Mouse (Mus musculus): ENCODE measurements at regions not wholly inside any gene's neighbourhood (a gene's known extent, or its start where the extent isn't known, plus 50 kb on each side); places are given as distances from the start of the nearest gene placed in this dataset.

GRCm38 (mm10) chr3:147273446-147273845 is 421.3 kb downstream of the Ttll7 start:
- no peak overlapping the region for H3K4me3 ChIP-seq (ENCODE audit: control insufficient read depth in 1 of 2, insufficient read depth in 1 of 2, low read depth in 1 of 2, low read length in 2 of 2)
- no peaks in the 10 kb centered on the region for H3K36me3 ChIP-seq (ENCODE audit: control insufficient read depth, insufficient read depth, low read length)
- no peak overlapping the region for H3K9ac ChIP-seq (ENCODE audit: low read length)
- H3K4me1 ChIP-seq (ENCODE audit: control insufficient read depth in 2 of 2, insufficient read depth in 2 of 2, low read length in 2 of 2): peaks cover 0 to 3% of the 10 kb centered on the region in 2 experiments; a peak in 3 of 4 replicates
- 25% methylated on average over 3 of the region's 3 CpGs for WGBS
- no peaks in the 10 kb centered on the region for H3K9me3 ChIP-seq (ENCODE audit: control insufficient read depth, low read length)
- no peak; the same call in 1 of the 2 replicates for ATAC-seq (ENCODE audit: insufficient number of reproducible peaks, insufficient read depth, low FRiP score, low read depth)
- H3K27me3 ChIP-seq (ENCODE audit: control insufficient read depth, insufficient read depth, low read length): no peaks in the 10 kb centered on the region
- no peak overlapping the region for H3K4me2 ChIP-seq (ENCODE audit: low read length)
- H3K27ac ChIP-seq (replicated peaks in 1 of 2; ENCODE audit: control insufficient read depth in 1 of 2, insufficient read depth in 1 of 2, low read depth in 2 of 2, low read length in 2 of 2): no peak overlapping the region

- no peak overlapping the region for H3K27ac ChIP-seq (replicated peaks in 1 of 2; ENCODE audit: control insufficient read depth in 1 of 2, insufficient read depth in 1 of 2, low read depth in 2 of 2, low read length in 2 of 2)
- H3K9ac ChIP-seq (ENCODE audit: low read length): no peak overlapping the region
- no peak overlapping the region for H3K4me3 ChIP-seq (ENCODE audit: control insufficient read depth in 1 of 2, insufficient read depth in 1 of 2, low read depth in 1 of 2, low read length in 2 of 2)
- H3K9me3 ChIP-seq (ENCODE audit: control insufficient read depth, low read length): no peaks in the 10 kb centered on the region
- no peaks in the 10 kb centered on the region for H3K36me3 ChIP-seq (ENCODE audit: control insufficient read depth, insufficient read depth, low read length)
- H3K4me2 ChIP-seq (ENCODE audit: low read length): no peak overlapping the region
- no peaks in the 10 kb centered on the region for H3K27me3 ChIP-seq (ENCODE audit: control insufficient read depth, insufficient read depth, low read length)
- H3K4me1 ChIP-seq (ENCODE audit: control insufficient read depth in 2 of 2, insufficient read depth in 2 of 2, low read length in 2 of 2): peaks cover 4 to 5% of the 10 kb centered on the region in 2 experiments; a peak in 3 of 4 replicates
- ATAC-seq (ENCODE audit: insufficient number of reproducible peaks, insufficient read depth, low FRiP score, low read depth): no peak
These were observed 426.4 kb downstream of the Ttll7 start for GRCm38 (mm10) chr3:147278602-147279001.

DNA sequence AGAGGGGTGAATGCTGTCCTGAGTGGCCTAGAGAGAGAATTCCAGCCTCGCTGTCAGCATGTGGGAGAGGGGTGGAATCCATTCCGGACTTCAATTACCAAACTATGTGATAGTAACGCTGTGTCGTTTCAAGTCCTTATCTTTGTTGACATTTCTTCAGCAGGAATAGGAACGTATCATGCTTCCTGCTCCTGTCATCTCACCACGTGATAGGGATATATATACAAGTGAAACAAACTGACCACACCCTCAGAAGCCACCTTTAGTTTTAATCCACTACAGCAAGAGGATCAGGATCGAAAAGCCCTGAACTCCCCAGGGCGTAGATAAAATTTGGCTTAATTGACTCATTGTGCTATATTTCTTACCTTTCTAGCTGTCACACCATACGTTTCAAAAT is 431.6 kb downstream of the Ttll7 start:
- H3K4me3 ChIP-seq (ENCODE audit: control insufficient read depth in 1 of 2, insufficient read depth in 1 of 2, low read depth in 1 of 2, low read length in 2 of 2): no peak overlapping the region
- ATAC-seq (ENCODE audit: insufficient number of reproducible peaks, insufficient read depth, low FRiP score, low read depth): no peak
- H3K9me3 ChIP-seq (ENCODE audit: control insufficient read depth, low read length): no peaks in the 10 kb centered on the region
- WGBS: 34% methylated on average over 9 of the region's 9 CpGs
- no peak overlapping the region for H3K9ac ChIP-seq (ENCODE audit: low read length)
- H3K36me3 ChIP-seq (ENCODE audit: control insufficient read depth, insufficient read depth, low read length): no peaks in the 10 kb centered on the region
- H3K27ac ChIP-seq (replicated peaks in 1 of 2; ENCODE audit: control insufficient read depth in 1 of 2, insufficient read depth in 1 of 2, low read depth in 2 of 2, low read length in 2 of 2): no peak overlapping the region
- H3K4me2 ChIP-seq (ENCODE audit: low read length): no peak overlapping the region
- H3K4me1 ChIP-seq (ENCODE audit: control insufficient read depth in 2 of 2, insufficient read depth in 2 of 2, low read length in 2 of 2): peaks cover 21 to 33% of the 10 kb centered on the region in 2 experiments
- H3K27me3 ChIP-seq (ENCODE audit: control insufficient read depth, insufficient read depth, low read length): no peaks in the 10 kb centered on the region

DNA sequence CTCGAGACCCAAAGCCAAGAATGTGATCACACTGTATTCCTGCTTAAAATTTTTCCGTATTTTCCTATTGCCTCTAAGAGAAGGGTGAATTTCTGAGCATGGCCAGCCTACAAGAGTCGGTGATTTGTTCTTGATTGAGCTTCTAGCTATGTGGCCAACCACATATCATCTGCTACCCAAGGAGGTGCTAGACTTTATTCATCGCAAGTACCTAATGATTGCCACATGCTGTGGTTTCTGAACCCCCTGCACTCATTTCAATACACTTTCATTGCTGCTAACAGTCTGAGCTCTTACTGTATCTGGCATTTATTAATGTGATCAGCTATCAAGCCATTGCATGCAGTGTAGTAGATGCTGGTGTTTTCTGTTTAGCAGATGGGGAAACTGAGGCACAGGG is 432.2 kb downstream of the Ttll7 start:
- Histone ChIP-seq H3K4me3 (ENCODE audit: control insufficient read depth in 1 of 2, insufficient read depth in 1 of 2, low read depth in 1 of 2, low read length in 2 of 2) (no peak overlapping the region), H3K27me3 (ENCODE audit: control insufficient read depth, insufficient read depth, low read length) (no peaks in the 10 kb centered on the region), H3K4me1 (ENCODE audit: control insufficient read depth in 2 of 2, insufficient read depth in 2 of 2, low read length in 2 of 2) (peaks cover 21 to 33% of the 10 kb centered on the region in 2 experiments), H3K36me3 (ENCODE audit: control insufficient read depth, insufficient read depth, low read length) (no peaks in the 10 kb centered on the region), H3K4me2 (ENCODE audit: low read length) (no peak overlapping the region), H3K27ac (replicated peaks in 1 of 2; ENCODE audit: control insufficient read depth in 1 of 2, insufficient read depth in 1 of 2, low read depth in 2 of 2, low read length in 2 of 2) (no peak overlapping the region), H3K9ac (ENCODE audit: low read length) (no peak overlapping the region), H3K9me3 (ENCODE audit: control insufficient read depth, low read length) (no peaks in the 10 kb centered on the region)
- WGBS: 89% methylated on average over 4 of the region's 4 CpGs
- ATAC-seq (ENCODE audit: insufficient number of reproducible peaks, insufficient read depth, low FRiP score, low read depth): no peak

- no peak overlapping the region for H3K27ac ChIP-seq (replicated peaks in 1 of 2; ENCODE audit: control insufficient read depth in 1 of 2, insufficient read depth in 1 of 2, low read depth in 2 of 2, low read length in 2 of 2)
- peaks cover 21 to 33% of the 10 kb centered on the region in 2 experiments for H3K4me1 ChIP-seq (ENCODE audit: control insufficient read depth in 2 of 2, insufficient read depth in 2 of 2, low read length in 2 of 2)
- no peak overlapping the region for H3K4me2 ChIP-seq (ENCODE audit: low read length)
- ATAC-seq (ENCODE audit: insufficient number of reproducible peaks, insufficient read depth, low FRiP score, low read depth): no peak
- H3K36me3 ChIP-seq (ENCODE audit: control insufficient read depth, insufficient read depth, low read length): no peaks in the 10 kb centered on the region
- no peak overlapping the region for H3K9ac ChIP-seq (ENCODE audit: low read length)
- no peaks in the 10 kb centered on the region for H3K9me3 ChIP-seq (ENCODE audit: control insufficient read depth, low read length)
- no peak overlapping the region for H3K4me3 ChIP-seq (ENCODE audit: control insufficient read depth in 1 of 2, insufficient read depth in 1 of 2, low read depth in 1 of 2, low read length in 2 of 2)
- H3K27me3 ChIP-seq (ENCODE audit: control insufficient read depth, insufficient read depth, low read length): no peaks in the 10 kb centered on the region
- 76% methylated on average over 5 of the region's 5 CpGs for WGBS
These were observed 433.3 kb downstream of the Ttll7 start for GRCm38 (mm10) chr3:147285496-147285895.

- 25% methylated on average over 8 of the region's 8 CpGs for WGBS
- peak; percentile 83 for ATAC-seq (ENCODE audit: insufficient number of reproducible peaks, insufficient read depth, low FRiP score, low read depth)
- no peaks in the 10 kb centered on the region for H3K36me3 ChIP-seq (ENCODE audit: control insufficient read depth, insufficient read depth, low read length)
These were observed 435.3 kb downstream of the Ttll7 start for GRCm38 (mm10) chr3:147287503-147287902.

GRCm38 (mm10) chr3:147291696-147292327 is 439.6 kb downstream of the Ttll7 start:
- Histone ChIP-seq H3K4me1 (ENCODE audit: control insufficient read depth in 2 of 2, insufficient read depth in 2 of 2, low read length in 2 of 2) (peaks cover 9 to 14% of the 10 kb centered on the region in 2 experiments), H3K4me2 (ENCODE audit: low read length) (no peak overlapping the region), H3K36me3 (ENCODE audit: control insufficient read depth, insufficient read depth, low read length) (no peaks in the 10 kb centered on the region), H3K27me3 (ENCODE audit: control insufficient read depth, insufficient read depth, low read length) (no peaks in the 10 kb centered on the region), H3K9ac (ENCODE audit: low read length) (no peak overlapping the region), H3K27ac (replicated peaks in 1 of 2; ENCODE audit: control insufficient read depth in 1 of 2, insufficient read depth in 1 of 2, low read depth in 2 of 2, low read length in 2 of 2) (no peak overlapping the region), H3K9me3 (ENCODE audit: control insufficient read depth, low read length) (no peaks in the 10 kb centered on the region), H3K4me3 (ENCODE audit: control insufficient read depth in 1 of 2, insufficient read depth in 1 of 2, low read depth in 1 of 2, low read length in 2 of 2) (no peak overlapping the region)
- no peak for ATAC-seq (ENCODE audit: insufficient number of reproducible peaks, insufficient read depth, low FRiP score, low read depth)
- 93% methylated on average over 10 of the region's 10 CpGs for WGBS

More at GRCm38 (mm10) chr3:147287503-147287902, 435.3 kb downstream of the Ttll7 start:
- peak overlapping the region; percentile 4 to 25; a peak in 2 of 4 replicates for H3K27ac ChIP-seq (replicated peaks in 1 of 2; ENCODE audit: control insufficient read depth in 1 of 2, insufficient read depth in 1 of 2, low read depth in 2 of 2, low read length in 2 of 2)
- no peak overlapping the region; a peak in 1 of 4 replicates for H3K4me3 ChIP-seq (ENCODE audit: control insufficient read depth in 1 of 2, insufficient read depth in 1 of 2, low read depth in 1 of 2, low read length in 2 of 2)
- H3K4me1 ChIP-seq (ENCODE audit: control insufficient read depth in 2 of 2, insufficient read depth in 2 of 2, low read length in 2 of 2): peaks cover 21 to 33% of the 10 kb centered on the region in 2 experiments
- no peaks in the 10 kb centered on the region for H3K27me3 ChIP-seq (ENCODE audit: control insufficient read depth, insufficient read depth, low read length)
- no peak overlapping the region for H3K9ac ChIP-seq (ENCODE audit: low read length)
- peak overlapping the region; percentile 48 for H3K4me2 ChIP-seq (ENCODE audit: low read length)
- no peaks in the 10 kb centered on the region for H3K9me3 ChIP-seq (ENCODE audit: control insufficient read depth, low read length)

DNA sequence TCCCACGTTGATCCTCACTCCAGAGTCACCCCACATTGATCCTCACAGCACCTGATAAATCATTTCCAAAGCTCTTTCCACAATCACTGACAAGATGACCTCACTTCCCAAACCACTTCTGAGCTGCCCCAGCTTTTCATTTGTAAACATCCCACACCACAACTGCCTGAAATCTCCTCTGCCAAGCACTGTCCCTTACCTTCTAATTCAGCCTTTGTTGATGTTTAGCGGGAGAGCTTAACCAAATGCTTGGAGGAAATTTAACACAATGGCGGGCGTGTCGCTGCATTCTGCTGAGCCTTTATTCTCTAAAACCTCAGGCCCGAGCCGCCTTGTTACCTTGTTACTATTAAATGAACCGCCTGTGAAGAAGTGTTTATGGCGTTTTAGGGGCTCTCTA is 445.9 kb downstream of the Ttll7 start:
- H3K9me3 ChIP-seq (ENCODE audit: control insufficient read depth, low read length): no peaks in the 10 kb centered on the region
- no peaks in the 10 kb centered on the region for H3K36me3 ChIP-seq (ENCODE audit: control insufficient read depth, insufficient read depth, low read length)
- 43% methylated on average over 9 of the region's 9 CpGs for WGBS
- H3K4me2 ChIP-seq (ENCODE audit: low read length): no peak overlapping the region
- H3K27me3 ChIP-seq (ENCODE audit: control insufficient read depth, insufficient read depth, low read length): no peaks in the 10 kb centered on the region
- H3K27ac ChIP-seq (replicated peaks in 1 of 2; ENCODE audit: control insufficient read depth in 1 of 2, insufficient read depth in 1 of 2, low read depth in 2 of 2, low read length in 2 of 2): no peak overlapping the region
- H3K4me3 ChIP-seq (ENCODE audit: control insufficient read depth in 1 of 2, insufficient read depth in 1 of 2, low read depth in 1 of 2, low read length in 2 of 2): no peak overlapping the region
- H3K9ac ChIP-seq (ENCODE audit: low read length): no peak overlapping the region
- H3K4me1 ChIP-seq (ENCODE audit: control insufficient read depth in 2 of 2, insufficient read depth in 2 of 2, low read length in 2 of 2): peaks cover 0 to 5% of the 10 kb centered on the region in 2 experiments; a peak in 2 of 4 replicates
- no peak for ATAC-seq (ENCODE audit: insufficient number of reproducible peaks, insufficient read depth, low FRiP score, low read depth)

Measured in heart, embryonic 14.5 days (tissue).